Mouse (Mus musculus) liver, adult 2 months (tissue): Measurements from ENCODE around the gene Clca3a2.
"Not testable (repeated sequence)": the region's sequence is repeated elsewhere in the genome, so short reads cannot be mapped to it uniquely, and the experiment has no call there.

Experiments
- CTCF ChIP-seq: fragments of 200-500 bp; IDR thresholded peaks from 2 replicates; pipeline ENCODE4 v1.5.1; 2011; ENCODE audit warnings: low read depth, low read length, control low read depth
- POLR2A ChIP-seq: fragments of 200-500 bp; IDR thresholded peaks from 2 replicates; pipeline ENCODE4 v1.6.1; 2011; ENCODE audit warnings: low read length, control low read depth; ENCODE audit not compliant: insufficient read depth; ENCODE audit errors: extremely low read depth

GRCm38 (mm10) chr3:144819219-144819618, at the start of gene Clca3a2:
- not testable (repeated sequence) for TF ChIP-seq CTCF, POLR2A
